Mouse (Mus musculus): ENCODE results near the gene Pdlim7. TPM values are rescaled to one million over a fixed set of nuclear protein-coding genes. Genes with fewer than 3 reads are reported as not detected.

Gene Pdlim7
- polyA plus RNA-seq (2015; fragmentation: Nextera tagmentation; extraction: Ambion mirVana): 131 and 142 TPM in 2 replicates

DNA sequence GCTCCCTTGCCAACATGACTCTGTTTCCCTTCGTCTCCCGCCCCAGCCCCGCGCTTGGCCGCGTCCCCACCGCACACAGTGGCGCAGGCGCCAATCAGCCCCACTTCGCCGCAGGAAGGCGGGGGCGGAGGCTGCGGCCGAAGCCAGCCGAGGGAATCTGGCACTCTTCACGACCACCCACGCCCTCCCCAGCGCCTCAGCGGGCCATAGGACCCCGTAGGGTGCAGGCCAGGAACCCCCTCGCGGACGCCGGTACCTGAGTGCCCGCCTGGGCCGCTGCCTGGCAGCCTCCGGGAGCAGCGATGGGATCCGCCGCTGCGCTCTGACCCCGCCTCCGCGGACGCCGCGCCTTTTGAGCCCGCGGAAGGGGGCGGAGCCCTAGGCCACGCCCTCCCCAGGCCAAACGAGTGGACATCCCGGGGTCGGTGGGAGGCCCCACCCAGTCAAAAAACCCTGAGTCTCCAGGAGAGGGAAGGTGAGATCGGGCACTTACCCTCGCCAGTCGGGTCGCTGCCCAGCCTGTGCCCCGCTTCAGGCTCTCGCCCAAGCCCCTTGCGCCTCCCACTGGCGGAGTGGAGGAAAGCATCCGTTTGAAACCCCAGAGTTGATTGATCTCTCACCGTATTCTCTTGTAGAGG is at the start of gene Pdlim7:
Pdlim7 (minus strand) TSS at position 566 of the 638 bp plus-strand sequence.
- Histone ChIP-seq H3K9ac (ENCODE audit: low read depth, low read length) (peak within 1 kb of the TSS; percentile 77), H3K4me2 (replicated peaks; ENCODE audit: low read depth) (peak within 1 kb of the TSS; percentile 95), H3K27me3 (replicated peaks; ENCODE audit: control insufficient read depth, insufficient read depth, low read length) (no peaks in the 10 kb centered on the region), H3K36me3 (ENCODE audit: control insufficient read depth, insufficient read depth) (peaks cover 20% of the 10 kb centered on the region), H3K4me1 (replicated peaks; ENCODE audit: control insufficient read depth, insufficient read depth, low read length) (peaks cover 7% of the 10 kb centered on the region), H3K27ac (ENCODE audit: low read depth, low read length) (peak within 1 kb of the TSS; percentile 80), H3K4me3 (ENCODE audit: low read depth, low read length) (peak within 1 kb of the TSS; percentile 85), H3K9me3 (ENCODE audit: control insufficient read depth) (no peaks in the 10 kb centered on the region)
- under 1% methylated on average over 52 of the region's 55 CpGs for WGBS
- peak; percentile 68 for ATAC-seq
- peak; percentile 94 for TF ChIP-seq CTCF (IDR thresholded peaks at IDR 0.05; ENCODE audit: low read depth)

DNA sequence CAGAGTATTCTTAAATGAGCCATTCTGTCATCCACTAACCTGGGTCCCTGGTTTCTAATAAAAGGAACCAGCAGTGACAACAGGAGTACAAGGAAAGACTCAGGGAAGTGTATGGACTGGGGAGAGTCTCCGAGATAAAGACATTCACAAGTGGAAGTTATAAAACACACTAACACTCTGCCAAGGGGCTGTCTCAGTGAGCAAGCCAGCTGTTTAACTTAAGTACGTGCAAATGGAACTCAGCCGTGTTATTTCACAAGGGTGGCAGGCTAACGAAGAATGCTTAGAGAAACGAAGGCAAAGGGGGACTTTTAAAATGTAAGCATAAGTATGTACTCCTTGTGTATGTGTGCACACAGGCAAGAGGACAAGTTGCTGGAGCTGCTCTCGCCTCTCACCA is 44.0 kb upstream of the Pdlim7 start:
- H3K36me3 ChIP-seq (ENCODE audit: control insufficient read depth, insufficient read depth): peaks cover 27% of the 10 kb centered on the region
- no peaks in the 10 kb centered on the region for H3K27me3 ChIP-seq (replicated peaks; ENCODE audit: control insufficient read depth, insufficient read depth, low read length)
- 57% methylated on average over 6 of the region's 6 CpGs for WGBS
- H3K4me2 ChIP-seq (replicated peaks; ENCODE audit: low read depth): no peak overlapping the region
- H3K4me1 ChIP-seq (replicated peaks; ENCODE audit: control insufficient read depth, insufficient read depth, low read length): no peaks in the 10 kb centered on the region
- H3K4me3 ChIP-seq (ENCODE audit: low read depth, low read length): no peak overlapping the region
- H3K9ac ChIP-seq (ENCODE audit: low read depth, low read length): no peak overlapping the region
- no peak for ATAC-seq
- no peak overlapping the region for H3K27ac ChIP-seq (ENCODE audit: low read depth, low read length)
- no peak for TF ChIP-seq CTCF (IDR thresholded peaks at IDR 0.05; ENCODE audit: low read depth)
- H3K9me3 ChIP-seq (ENCODE audit: control insufficient read depth): no peaks in the 10 kb centered on the region

DNA sequence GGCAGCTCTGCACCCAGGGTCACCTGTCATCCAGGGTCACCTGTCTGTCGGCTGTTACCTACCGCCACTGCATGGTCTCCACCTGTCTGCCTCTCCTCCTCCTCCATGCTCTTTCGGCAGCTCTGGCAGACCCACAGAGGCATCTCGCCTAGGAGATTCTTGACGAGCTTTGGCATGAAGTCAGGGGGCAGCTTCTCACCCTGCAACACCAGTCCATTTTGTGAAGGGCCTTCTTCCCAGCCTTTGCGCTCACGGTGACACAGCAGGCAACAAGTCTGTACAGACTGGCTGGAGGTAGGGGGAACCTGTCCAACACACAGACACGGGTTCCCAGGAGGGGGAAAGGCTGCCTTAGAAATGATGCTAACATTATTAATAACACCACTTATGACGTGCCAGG is 42.4 kb upstream of the Pdlim7 start:
- Histone ChIP-seq H3K27me3 (replicated peaks; ENCODE audit: control insufficient read depth, insufficient read depth, low read length) (no peaks in the 10 kb centered on the region), H3K4me3 (ENCODE audit: low read depth, low read length) (no peak overlapping the region), H3K4me2 (replicated peaks; ENCODE audit: low read depth) (no peak overlapping the region), H3K9me3 (ENCODE audit: control insufficient read depth) (no peaks in the 10 kb centered on the region), H3K4me1 (replicated peaks; ENCODE audit: control insufficient read depth, insufficient read depth, low read length) (no peaks in the 10 kb centered on the region), H3K9ac (ENCODE audit: low read depth, low read length) (no peak overlapping the region), H3K36me3 (ENCODE audit: control insufficient read depth, insufficient read depth) (peaks cover 27% of the 10 kb centered on the region), H3K27ac (ENCODE audit: low read depth, low read length) (no peak overlapping the region)
- WGBS: 90% methylated on average over 9 of the region's 9 CpGs
- ATAC-seq: no peak
- no peak for TF ChIP-seq CTCF (IDR thresholded peaks at IDR 0.05; ENCODE audit: low read depth)

DNA sequence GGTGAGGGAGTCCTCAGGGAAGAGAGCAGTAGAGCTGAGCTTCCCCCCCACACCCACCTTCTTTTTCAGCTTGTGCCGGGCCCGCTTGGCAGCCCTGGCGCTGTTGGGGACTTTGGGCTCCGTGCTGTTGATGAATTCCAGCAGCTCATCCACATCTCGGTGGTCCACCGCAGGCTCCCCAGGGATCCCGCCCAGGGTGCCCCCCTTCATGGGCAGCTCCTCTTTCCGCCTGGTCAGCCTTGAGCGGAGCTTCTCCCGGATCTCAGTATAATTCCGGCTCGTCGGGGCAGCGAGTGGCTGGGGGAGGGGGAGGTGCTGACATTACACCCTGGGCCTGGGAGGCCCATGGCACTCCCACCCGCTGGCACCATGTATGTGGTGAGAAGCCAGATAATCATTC is 35.6 kb upstream of the Pdlim7 start:
- WGBS: 91% methylated on average over 15 of the region's 15 CpGs
- TF ChIP-seq CTCF (IDR thresholded peaks at IDR 0.05; ENCODE audit: low read depth): no peak
- Histone ChIP-seq H3K36me3 (ENCODE audit: control insufficient read depth, insufficient read depth) (peaks cover 63% of the 10 kb centered on the region), H3K27ac (ENCODE audit: low read depth, low read length) (no peak overlapping the region), H3K4me3 (ENCODE audit: low read depth, low read length) (no peak overlapping the region), H3K9ac (ENCODE audit: low read depth, low read length) (no peak overlapping the region), H3K27me3 (replicated peaks; ENCODE audit: control insufficient read depth, insufficient read depth, low read length) (no peaks in the 10 kb centered on the region), H3K4me2 (replicated peaks; ENCODE audit: low read depth) (no peak overlapping the region), H3K9me3 (ENCODE audit: control insufficient read depth) (no peaks in the 10 kb centered on the region), H3K4me1 (replicated peaks; ENCODE audit: control insufficient read depth, insufficient read depth, low read length) (no peaks in the 10 kb centered on the region)
- ATAC-seq: no peak

DNA sequence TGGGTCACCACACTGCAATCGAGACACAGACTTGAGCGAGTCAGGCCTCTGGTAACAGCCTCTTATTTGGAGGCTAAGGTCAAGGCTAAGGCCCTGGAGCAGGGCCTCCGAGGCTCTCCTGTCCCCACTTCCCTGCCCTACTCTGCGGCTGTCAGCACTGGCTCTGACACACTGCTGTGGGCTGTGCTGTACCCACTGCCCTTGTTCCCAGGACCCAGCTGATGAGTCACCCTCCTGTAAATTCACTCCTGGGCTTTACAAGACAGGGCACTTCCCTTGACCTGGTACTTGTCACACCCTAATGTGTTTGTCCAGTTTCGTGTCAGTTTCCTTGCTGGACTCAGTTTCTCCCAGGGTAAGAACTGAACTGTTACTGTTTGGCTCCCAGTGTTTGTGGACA is 35.0 kb upstream of the Pdlim7 start:
- ATAC-seq: no peak
- Histone ChIP-seq H3K27me3 (replicated peaks; ENCODE audit: control insufficient read depth, insufficient read depth, low read length) (no peaks in the 10 kb centered on the region), H3K9me3 (ENCODE audit: control insufficient read depth) (no peaks in the 10 kb centered on the region), H3K27ac (ENCODE audit: low read depth, low read length) (no peak overlapping the region), H3K36me3 (ENCODE audit: control insufficient read depth, insufficient read depth) (peaks cover 64% of the 10 kb centered on the region), H3K4me2 (replicated peaks; ENCODE audit: low read depth) (no peak overlapping the region), H3K9ac (ENCODE audit: low read depth, low read length) (no peak overlapping the region), H3K4me3 (ENCODE audit: low read depth, low read length) (no peak overlapping the region), H3K4me1 (replicated peaks; ENCODE audit: control insufficient read depth, insufficient read depth, low read length) (no peaks in the 10 kb centered on the region)
- no peak for TF ChIP-seq CTCF (IDR thresholded peaks at IDR 0.05; ENCODE audit: low read depth)
- 85% methylated on average over 5 of the region's 5 CpGs for WGBS

DNA sequence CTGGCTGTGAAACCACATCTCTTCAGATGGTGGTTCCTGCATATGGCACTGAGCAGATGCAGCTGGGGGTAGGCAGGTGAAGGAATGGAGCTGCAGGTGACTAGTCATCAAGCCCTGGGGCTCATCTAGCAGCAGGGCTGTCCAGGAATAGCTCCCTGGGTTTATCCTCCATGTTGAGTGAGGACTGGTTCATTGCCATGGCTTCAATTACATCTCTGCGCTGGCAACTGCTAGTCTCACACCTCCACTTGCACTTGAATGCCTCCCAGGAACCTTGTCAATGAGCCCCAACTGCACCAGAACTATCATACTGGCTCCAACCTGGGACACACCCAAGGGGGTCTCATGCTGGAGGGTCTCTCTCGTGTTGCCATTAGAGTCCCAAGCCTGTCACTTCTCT is 34.4 kb upstream of the Pdlim7 start:
- Histone ChIP-seq H3K4me3 (ENCODE audit: low read depth, low read length) (no peak overlapping the region), H3K9ac (ENCODE audit: low read depth, low read length) (no peak overlapping the region), H3K4me1 (replicated peaks; ENCODE audit: control insufficient read depth, insufficient read depth, low read length) (no peaks in the 10 kb centered on the region), H3K4me2 (replicated peaks; ENCODE audit: low read depth) (no peak overlapping the region), H3K27me3 (replicated peaks; ENCODE audit: control insufficient read depth, insufficient read depth, low read length) (no peaks in the 10 kb centered on the region), H3K9me3 (ENCODE audit: control insufficient read depth) (no peaks in the 10 kb centered on the region), H3K36me3 (ENCODE audit: control insufficient read depth, insufficient read depth) (peaks cover 64% of the 10 kb centered on the region), H3K27ac (ENCODE audit: low read depth, low read length) (no peak overlapping the region)
- TF ChIP-seq CTCF (IDR thresholded peaks at IDR 0.05; ENCODE audit: low read depth): no peak
- 90% methylated on average over 2 of the region's 2 CpGs for WGBS
- ATAC-seq: no peak
